Mouse (Mus musculus) gastrocnemius, adult 2 months (tissue): ENCODE measurements at regions not wholly inside any gene's neighbourhood (a gene's known extent, or its start where the extent isn't known, plus 50 kb on each side); places are given as distances from the start of the nearest gene placed in this dataset.

Experiments
- DNase-seq: peaks from one replicate; pipeline ENCODE4 v3.0.0; 2022
- H3K27ac ChIP-seq: fragments of 200-600 bp; 2 replicates; pipeline ENCODE4 v1.8.1; 2022; ENCODE audit warnings: mild to moderate bottlenecking
- H3K4me3 ChIP-seq: fragments of 200-600 bp; 2 replicates; pipeline ENCODE4 v1.8.1; 2022; ENCODE audit warnings: mild to moderate bottlenecking, moderate library complexity
- CTCF ChIP-seq: fragments of 200-600 bp; IDR thresholded peaks from 2 replicates; pipeline ENCODE4 v1.8.1; 2022; ENCODE audit warnings: antibody characterized with exemption, mild to moderate bottlenecking, moderate library complexity
- intact Hi-C: fragments of 180-260 bp; cut with DNase I; formaldehyde crosslinking; loops from one replicate; pipeline ENCODE4 v1.15.1; 2025

- TF ChIP-seq CTCF: no peak
- H3K4me3 ChIP-seq: no peak overlapping the region
- H3K27ac ChIP-seq: no peak overlapping the region
- DNase-seq: no peak
- intact Hi-C loops: no loop called here
Measured at GRCm38 (mm10) chr12:107010995-107011786, 477.2 kb upstream of the 3110018I06Rik start.

- no peak for DNase-seq
- Histone ChIP-seq H3K27ac (no peak overlapping the region), H3K4me3 (no peak overlapping the region)
- TF ChIP-seq CTCF: no peak
- intact Hi-C loops: no loop called here
Measured at GRCm38 (mm10) chr12:107016801-107017200, 471.6 kb upstream of the 3110018I06Rik start.

GRCm38 (mm10) chr12:107021806-107022205 is 466.6 kb upstream of the 3110018I06Rik start:
- intact Hi-C loops: no loop called here
- Histone ChIP-seq H3K27ac (no peak overlapping the region), H3K4me3 (no peak overlapping the region)
- no peak for TF ChIP-seq CTCF
- DNase-seq: no peak

- intact Hi-C loops: no loop called here
- H3K4me3 ChIP-seq: no peak overlapping the region
- no peak for DNase-seq
- TF ChIP-seq CTCF: no peak
- no peak overlapping the region for H3K27ac ChIP-seq
Measured at GRCm38 (mm10) chr12:107026821-107027220, 461.6 kb upstream of the 3110018I06Rik start.

- no peak overlapping the region for H3K27ac ChIP-seq
- no peak overlapping the region for H3K4me3 ChIP-seq
- DNase-seq: no peak
- no peak for TF ChIP-seq CTCF
- intact Hi-C loops: no loop called here
Measured at GRCm38 (mm10) chr12:107027842-107028549, 460.4 kb upstream of the 3110018I06Rik start.

GRCm38 (mm10) chr12:107028985-107029384 is 459.4 kb upstream of the 3110018I06Rik start:
- Histone ChIP-seq H3K27ac (no peak overlapping the region), H3K4me3 (no peak overlapping the region)
- intact Hi-C loops: no loop called here
- no peak for DNase-seq
- TF ChIP-seq CTCF: no peak

GRCm38 (mm10) chr12:107036357-107036756 is 452.1 kb upstream of the 3110018I06Rik start:
- Histone ChIP-seq H3K4me3 (no peak overlapping the region), H3K27ac (no peak overlapping the region)
- intact Hi-C loops: no loop called here
- DNase-seq: no peak
- no peak for TF ChIP-seq CTCF

GRCm38 (mm10) chr12:107041927-107042652 is 446.3 kb upstream of the 3110018I06Rik start:
- Histone ChIP-seq H3K27ac (no peak overlapping the region), H3K4me3 (no peak overlapping the region)
- no peak for TF ChIP-seq CTCF
- no peak for DNase-seq
- intact Hi-C loops: no loop called here

- DNase-seq: no peak
- Histone ChIP-seq H3K4me3 (no peak overlapping the region), H3K27ac (no peak overlapping the region)
- no peak for TF ChIP-seq CTCF
- intact Hi-C loops: no loop called here
Measured at GRCm38 (mm10) chr12:107046496-107046895, 441.9 kb upstream of the 3110018I06Rik start.

- Histone ChIP-seq H3K27ac (no peak overlapping the region), H3K4me3 (no peak overlapping the region)
- no peak for DNase-seq
- intact Hi-C loops: no loop called here
- no peak for TF ChIP-seq CTCF
Measured at GRCm38 (mm10) chr12:107047059-107047531, 441.3 kb upstream of the 3110018I06Rik start.

GRCm38 (mm10) chr12:107050891-107051635 is 437.4 kb upstream of the 3110018I06Rik start:
- Histone ChIP-seq H3K4me3 (no peak overlapping the region), H3K27ac (no peak overlapping the region)
- no peak for TF ChIP-seq CTCF
- intact Hi-C loops: no loop called here
- DNase-seq: no peak

- intact Hi-C loops: no loop called here
- no peak for TF ChIP-seq CTCF
- Histone ChIP-seq H3K27ac (no peak overlapping the region), H3K4me3 (no peak overlapping the region)
- no peak for DNase-seq
Measured at GRCm38 (mm10) chr12:107052136-107052535, 436.3 kb upstream of the 3110018I06Rik start.

- intact Hi-C loops: no loop called here
- H3K27ac ChIP-seq: no peak overlapping the region
- DNase-seq: no peak
- no peak overlapping the region for H3K4me3 ChIP-seq
- no peak for TF ChIP-seq CTCF
Measured at GRCm38 (mm10) chr12:107056553-107056952, 431.9 kb upstream of the 3110018I06Rik start.
